Mouse (Mus musculus): ENCODE measurements around the gene Zfp763.
"Not testable (repeated sequence)": the region's sequence is repeated elsewhere in the genome, so short reads cannot be mapped to it uniquely, and the experiment has no call there.

Gene Zfp763

GRCm38 (mm10) chr17:33032900-33033891 is at the start of gene Zfp763:
Zfp763 (minus strand) TSS chr17:33033402.
- peak; percentile 82 for DNase-seq (ENCODE audit: low spot score)

- no peak for DNase-seq (ENCODE audit: low spot score)
Measured at GRCm38 (mm10) chr17:33067958-33068357, 34.8 kb upstream of the Zfp763 start, which contains the start of gene 4921501E09Rik. 4921501E09Rik (minus strand) TSS chr17:33068058.

GRCm38 (mm10) chr17:33063001-33063400 is 29.8 kb upstream of the Zfp763 start:
- DNase-seq (ENCODE audit: low spot score): no peak

GRCm38 (mm10) chr17:33058791-33059190 is 25.6 kb upstream of the Zfp763 start:
- no peak for DNase-seq (ENCODE audit: low spot score)

GRCm38 (mm10) chr17:33032376-33032775 is 826 bp downstream of the Zfp763 start:
- DNase-seq (ENCODE audit: low spot score): no peak

- not testable (repeated sequence) for DNase-seq (ENCODE audit: low spot score)
Measured at GRCm38 (mm10) chr17:33020434-33020833, 12.8 kb downstream of the Zfp763 start.

- no peak for DNase-seq (ENCODE audit: low spot score)
Measured at GRCm38 (mm10) chr17:33008337-33008736, 24.9 kb downstream of the Zfp763 start.

GRCm38 (mm10) chr17:32998492-32998891 is 34.7 kb downstream of the Zfp763 start:
- DNase-seq (ENCODE audit: low spot score): no peak

GRCm38 (mm10) chr17:32992699-32993474 is 40.3 kb downstream of the Zfp763 start, which contains the start of gene Zfp952:
Zfp952 (plus strand) TSS chr17:32993129.
- DNase-seq (ENCODE audit: low spot score): peak; percentile 81

- DNase-seq (ENCODE audit: low spot score): peak; percentile 43
Measured at GRCm38 (mm10) chr17:32991965-32992698, 41.1 kb downstream of the Zfp763 start.

GRCm38 (mm10) chr17:32986301-32986700 is 46.9 kb downstream of the Zfp763 start:
- DNase-seq (ENCODE audit: low spot score): no peak

GRCm38 (mm10) chr17:32981361-32981760 is 51.8 kb downstream of the Zfp763 start:
- no peak for DNase-seq (ENCODE audit: low spot score)
